Mouse (Mus musculus) embryo, embryonic 11 days (tissue): Measurements from ENCODE around the gene Actl6b.

ENCODE experiments used
- DNase-seq: peaks from one replicate; pipeline ENCODE4 v3.0.0-alpha.2; 2015

Actl6b gene

GRCm38 (mm10) chr5:137553411-137553837, at the start of gene Actl6b:
Actl6b (plus strand) TSS chr5:137553517.
- DNase-seq: peak; percentile 90

DNA sequence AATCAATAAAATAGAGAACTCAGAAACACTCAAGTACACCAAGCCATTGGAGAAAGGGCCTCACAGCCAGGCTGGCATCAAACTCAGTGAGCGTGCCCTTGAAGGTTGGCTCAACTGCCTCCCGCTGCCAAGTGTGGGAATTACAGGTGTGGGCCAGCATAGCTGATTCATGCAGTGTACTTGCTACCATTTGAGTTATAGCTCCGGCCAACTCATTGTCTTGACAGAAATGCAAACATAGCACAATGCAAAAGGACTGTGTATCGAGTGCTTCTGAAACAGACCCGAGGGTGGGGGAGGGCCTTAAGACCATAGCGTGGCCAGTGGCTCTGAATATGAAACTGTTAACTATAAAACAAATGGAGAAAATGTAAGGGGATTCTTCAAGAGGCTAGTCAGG, 49.3 kb upstream of the Actl6b start:
- peak; percentile 29 for DNase-seq

GRCm38 (mm10) chr5:137510014-137510501, 43.3 kb upstream of the Actl6b start:
- peak; percentile 88 for DNase-seq

DNA sequence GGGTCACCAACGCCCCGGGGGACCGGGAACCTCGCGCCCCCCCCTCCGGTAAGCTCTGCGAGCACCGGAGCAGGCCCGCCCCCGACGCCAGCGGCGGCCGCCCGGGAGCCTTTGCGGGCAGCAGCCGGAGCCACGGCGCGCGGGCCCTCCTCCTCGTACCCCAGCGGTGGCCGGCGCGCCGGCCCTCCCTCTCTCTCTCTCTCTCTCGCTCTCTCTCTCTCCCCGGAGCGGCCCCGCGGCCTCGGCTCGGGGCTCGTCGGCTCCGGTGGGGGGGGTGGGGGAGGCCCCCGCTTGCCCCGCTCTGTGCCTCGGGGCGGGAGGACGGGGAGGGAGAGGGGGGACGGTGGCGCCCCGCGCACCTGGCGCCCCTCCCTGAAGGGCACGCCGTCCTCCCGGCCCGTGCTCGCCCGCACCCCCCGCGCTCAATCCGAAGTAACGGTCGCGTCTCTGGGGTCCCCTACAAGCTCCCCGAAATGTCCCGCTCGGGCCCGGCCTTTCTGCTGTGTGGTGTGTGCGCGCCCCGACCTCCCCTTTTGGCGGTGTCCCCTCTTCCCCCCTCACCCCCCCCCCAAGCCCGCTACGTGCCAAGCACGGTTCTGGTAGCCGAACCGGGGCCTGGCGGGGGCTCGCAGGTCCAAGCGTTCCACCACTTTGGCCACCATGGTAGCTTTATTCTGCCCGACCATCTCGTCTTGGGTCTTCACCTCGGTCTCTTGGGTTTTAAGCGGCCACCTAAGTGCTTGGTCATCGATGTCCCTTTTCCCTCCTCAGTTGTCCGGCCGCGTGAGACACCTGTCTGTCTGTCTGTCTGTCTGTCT, 42.5 kb upstream of the Actl6b start:
- peak; percentile 56 for DNase-seq

DNA sequence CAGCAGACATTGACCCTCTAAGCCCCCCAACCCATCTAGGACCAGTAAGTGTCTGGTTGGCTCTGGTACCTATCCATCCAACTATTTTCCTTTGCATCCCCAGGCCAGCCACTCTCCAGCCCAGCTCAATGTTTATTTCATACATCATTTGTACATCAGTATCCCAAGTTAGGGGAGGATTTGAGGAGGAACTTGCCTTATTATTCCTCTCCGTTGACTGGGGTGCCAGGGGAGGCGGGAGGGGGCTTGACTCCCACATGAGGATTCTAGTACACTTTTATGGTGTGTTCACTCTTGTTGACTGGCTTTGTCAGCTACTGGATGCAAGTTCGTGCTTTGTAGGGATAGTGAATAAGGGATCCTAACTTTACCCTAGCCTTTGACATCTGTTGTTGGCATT, 41.6 kb upstream of the Actl6b start:
- DNase-seq: no peak

GRCm38 (mm10) chr5:137512847-137513794, 40.2 kb upstream of the Actl6b start:
- DNase-seq: peak; percentile 81

DNA sequence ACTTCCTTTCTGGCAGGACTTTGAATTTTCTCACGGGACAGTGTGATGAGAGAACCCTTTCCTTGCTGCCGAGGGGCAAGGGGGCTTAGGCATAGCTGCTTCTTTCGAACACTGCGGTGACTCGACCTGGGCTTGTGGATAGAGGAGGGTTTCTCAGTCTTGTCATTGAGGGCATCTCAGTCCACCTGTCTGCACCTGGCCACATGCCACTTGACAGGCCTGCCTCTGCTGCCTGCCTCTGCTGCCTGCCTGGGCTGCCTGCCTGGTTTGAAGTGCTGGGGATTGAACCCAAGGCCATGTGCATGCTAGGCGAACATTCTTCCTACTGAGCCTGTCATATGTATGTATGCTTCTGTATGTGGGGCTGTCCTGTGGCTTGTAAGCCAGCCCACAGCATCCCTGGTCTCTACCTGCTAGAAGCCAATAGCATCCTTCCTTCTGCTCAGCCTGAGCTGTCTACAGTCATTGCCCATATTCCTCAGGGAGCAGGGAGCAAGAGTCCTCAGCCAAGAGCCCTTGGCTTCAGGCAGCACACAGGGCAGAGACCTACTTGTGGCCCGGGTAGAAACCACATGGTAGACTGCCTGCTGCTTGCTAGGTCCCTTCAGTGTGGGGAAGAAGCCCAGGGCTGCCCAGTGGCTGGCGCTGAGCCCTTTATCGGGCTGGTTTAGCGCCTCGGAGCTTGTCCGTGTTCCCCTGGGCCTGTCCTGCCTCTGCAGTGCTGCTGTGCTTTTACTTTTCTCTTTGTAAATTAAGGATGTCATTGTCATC, 39.2 kb upstream of the Actl6b start:
- DNase-seq: no peak

DNA sequence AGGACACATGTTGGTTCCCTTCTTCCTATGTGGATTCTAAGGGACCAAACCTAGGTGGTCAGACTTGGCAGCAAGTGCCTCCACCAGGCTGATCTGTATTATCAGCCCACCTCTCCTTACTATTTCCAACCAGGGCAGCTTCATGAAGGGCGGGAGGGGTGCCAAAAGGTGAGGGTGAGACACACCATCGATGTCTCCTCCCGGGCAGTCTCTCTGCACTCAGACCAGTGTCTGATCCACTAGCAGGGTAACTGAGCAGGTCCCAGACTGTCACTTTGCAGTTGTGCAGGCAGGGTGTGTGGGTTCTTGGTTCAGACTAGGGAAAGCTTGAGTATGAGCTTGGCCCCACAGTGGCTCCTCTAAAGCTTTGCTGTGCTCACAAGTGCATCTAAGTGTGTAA, 38.5 kb upstream of the Actl6b start:
- no peak for DNase-seq

DNA sequence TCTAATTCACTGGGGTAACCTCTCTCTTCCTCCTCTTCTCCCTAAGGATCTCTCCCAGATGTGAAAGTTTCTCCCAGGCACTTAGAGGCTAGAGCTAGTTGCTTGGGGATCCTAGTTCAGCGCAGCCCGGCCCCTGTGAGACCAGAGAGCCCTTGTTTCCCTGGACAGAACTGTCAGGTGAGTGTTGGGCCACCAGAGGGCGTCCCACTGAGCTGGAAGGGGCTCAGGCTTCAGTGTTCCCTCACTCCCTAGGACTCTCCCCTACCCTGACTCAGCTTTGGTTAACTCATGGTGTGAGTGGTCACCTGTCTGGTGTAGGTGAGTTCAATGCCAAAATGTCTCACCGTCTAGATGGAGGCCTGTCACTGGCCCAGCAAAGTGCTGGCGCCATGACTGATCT, 34.9 kb upstream of the Actl6b start, which contains the start of gene Gigyf1:
Gene Gigyf1, plus strand, starts transcription at position 113 of the 400 bp plus-strand sequence.
- DNase-seq: peak; percentile 48

- no peak for DNase-seq
Measured at GRCm38 (mm10) chr5:137519691-137520550, 33.4 kb upstream of the Actl6b start.

DNA sequence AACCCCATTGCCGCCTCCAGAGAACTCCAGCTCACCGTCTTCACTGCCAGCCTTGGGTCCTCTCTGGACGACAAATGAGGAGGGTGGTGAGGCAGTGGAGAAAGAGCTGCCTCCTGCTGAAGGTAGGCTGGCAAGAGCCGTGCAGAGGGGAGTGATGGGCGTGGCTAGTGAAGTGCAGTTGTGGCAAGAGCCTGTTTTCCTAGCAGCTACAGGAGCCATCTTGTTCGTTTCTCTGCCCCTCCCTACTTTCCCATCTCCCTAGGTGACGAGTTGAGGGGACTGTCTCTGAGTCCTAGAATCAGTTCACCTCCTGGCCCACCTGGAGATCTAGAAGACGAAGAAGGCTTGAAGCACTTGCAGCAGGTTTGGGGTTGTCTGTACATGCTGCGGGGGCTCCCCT, 31.5 kb upstream of the Actl6b start:
- DNase-seq: no peak

DNA sequence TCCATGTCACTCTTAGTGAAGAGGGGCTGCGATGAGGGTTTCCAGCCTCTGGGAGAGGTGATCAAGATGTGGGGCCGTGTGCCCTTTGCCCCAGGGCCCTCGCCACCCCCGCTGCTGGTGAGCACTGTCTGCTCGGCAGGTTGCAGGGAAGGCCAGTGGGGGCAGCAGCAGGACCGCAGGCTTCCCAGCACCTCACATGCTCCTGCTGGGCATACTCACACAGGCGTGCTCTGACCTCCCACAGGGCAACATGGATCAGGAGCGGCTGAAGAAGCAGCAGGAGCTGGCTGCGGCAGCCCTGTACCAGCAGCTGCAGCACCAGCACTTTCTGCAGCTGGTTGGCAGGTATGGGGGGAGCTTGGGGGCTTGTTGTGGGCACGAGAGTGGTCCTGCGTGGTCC, 30.6 kb upstream of the Actl6b start:
- no peak for DNase-seq

DNA sequence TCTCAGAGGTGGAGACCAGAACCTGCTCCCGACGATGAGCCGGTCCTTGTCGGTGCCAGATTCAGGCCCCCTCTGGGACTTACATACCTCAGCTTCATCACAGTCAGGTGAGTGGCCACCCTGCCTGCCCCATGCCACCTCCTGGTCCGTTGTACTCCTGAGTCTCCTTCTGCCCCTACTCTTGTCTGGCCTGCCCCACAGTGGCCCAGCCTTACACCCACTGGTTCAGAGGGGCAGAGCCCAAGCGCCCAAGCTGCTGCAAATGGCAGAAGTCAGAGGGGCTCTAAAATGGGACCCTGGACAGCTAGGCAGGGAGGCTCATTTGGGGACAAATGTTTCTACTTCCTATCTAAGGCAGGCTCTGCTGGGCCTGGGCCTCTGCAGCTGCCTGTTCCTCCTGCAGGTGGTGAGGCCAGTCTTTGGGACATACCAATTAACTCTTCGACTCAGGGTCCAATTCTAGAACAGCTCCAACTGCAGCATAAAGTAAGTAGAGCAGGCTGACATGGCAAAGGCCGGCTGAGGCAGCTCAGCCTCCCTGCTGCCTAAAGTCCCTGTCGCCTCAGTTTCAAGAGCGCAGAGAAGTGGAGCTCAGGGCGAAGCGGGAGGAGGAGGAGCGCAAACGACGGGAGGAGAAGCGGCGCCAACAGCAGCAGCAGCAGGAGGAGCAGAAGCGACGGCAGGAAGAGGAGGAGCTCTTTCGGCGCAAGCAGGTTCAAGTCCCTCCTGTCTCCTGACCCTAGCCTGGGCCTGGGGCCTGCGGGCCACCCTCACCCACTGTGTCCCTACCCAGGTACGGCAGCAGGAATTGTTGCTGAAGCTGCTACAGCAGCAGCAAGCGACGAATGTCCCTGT, 29.7 kb upstream of the Actl6b start:
- DNase-seq: no peak

GRCm38 (mm10) chr5:137524251-137524515, 29.1 kb upstream of the Actl6b start:
- no peak for DNase-seq

DNA sequence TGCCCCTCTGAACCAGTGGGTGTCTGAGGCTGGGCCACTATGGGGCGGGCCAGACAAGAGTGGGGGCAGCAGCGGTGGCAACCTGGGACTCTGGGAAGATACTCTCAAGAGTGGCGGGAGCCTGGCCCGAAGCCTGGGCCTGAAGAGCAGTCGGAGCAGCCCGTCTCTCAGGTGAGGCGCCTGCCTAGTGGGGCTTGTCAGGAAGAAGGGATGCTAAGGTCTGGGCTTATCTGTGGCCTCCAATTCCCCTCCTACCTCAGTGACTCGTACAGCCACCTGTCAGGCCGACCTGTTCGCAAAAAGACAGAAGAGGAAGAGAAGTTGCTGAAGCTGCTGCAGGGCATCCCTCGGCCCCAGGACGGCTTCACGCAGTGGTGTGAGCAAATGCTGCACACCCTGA, 28.6 kb upstream of the Actl6b start:
- DNase-seq: no peak

DNA sequence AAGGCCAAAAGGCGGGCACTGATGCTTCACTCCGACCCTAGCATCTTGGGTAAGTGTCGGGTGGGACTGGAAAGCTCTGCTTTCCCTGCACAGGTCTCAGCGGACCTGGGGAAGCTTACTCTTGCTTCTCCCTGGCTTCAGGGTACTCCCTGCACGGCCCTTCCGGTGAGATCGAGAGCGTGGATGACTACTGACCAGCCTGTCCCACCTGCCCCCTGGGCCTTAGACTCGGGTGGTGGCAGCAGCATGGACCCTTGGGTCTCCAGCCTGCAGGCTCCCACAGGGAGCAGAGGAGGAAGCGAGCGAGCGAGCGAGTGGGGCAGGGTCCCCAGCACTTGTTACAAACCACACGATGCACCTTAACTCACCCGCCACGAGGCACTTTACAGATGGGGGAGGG, 27.8 kb upstream of the Actl6b start:
- DNase-seq: no peak

DNA sequence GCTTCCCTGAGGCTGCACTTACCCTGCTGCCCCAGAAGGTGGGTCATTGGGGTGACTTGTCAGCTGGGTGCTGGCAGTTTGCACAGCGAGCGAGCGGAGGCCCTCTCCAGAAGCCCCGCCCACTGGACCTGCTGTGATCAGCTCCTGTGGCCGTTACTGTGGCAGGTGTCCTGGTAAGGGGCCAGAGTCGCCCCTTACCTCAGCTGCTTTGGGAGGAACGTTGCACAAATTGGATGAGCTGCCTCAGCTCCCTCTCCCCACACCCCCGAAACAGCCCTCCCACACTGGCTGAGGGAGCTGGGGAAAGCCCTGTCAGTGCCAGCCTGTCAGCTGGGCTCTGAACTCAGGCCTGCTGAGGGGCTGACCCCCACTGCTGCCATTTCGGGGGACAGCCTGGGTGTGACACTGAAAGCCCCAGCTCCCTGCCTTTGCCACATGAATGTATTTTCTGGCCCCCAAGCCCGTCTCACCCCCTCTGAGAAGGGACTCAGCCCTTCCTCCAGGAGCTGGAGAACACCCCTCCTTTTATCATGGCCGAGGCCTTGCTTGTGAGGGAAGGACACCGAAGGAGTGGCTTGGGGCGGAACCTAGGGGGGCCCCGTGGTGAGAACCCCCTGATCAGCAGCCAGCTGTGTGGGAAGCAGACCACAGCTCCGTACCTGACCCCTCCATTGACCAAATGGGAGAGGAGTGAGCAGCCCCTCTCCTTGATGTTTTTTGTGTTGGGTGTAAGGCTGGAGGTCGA, 27.0 kb upstream of the Actl6b start:
- DNase-seq: peak; percentile 60

DNA sequence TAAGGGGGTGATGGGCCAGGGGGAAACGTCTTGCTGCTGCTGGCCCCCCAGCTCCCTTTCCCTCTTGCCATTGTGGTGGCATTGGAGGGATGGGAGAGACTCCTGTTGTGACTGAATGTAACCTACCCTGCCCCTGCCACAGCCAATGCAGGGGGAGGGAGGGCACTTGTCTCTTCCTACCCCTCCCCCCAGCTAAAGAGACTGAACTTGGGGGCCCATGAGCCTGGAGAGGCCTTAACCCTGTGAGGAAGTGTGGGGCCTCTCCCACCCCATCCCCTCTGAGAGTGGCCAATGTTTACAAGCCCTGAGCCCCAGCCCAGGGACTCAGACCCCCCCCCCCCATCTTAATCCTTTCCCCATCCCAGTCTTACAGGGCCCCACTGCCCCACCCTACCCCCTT, 25.9 kb upstream of the Actl6b start:
- DNase-seq: no peak

DNA sequence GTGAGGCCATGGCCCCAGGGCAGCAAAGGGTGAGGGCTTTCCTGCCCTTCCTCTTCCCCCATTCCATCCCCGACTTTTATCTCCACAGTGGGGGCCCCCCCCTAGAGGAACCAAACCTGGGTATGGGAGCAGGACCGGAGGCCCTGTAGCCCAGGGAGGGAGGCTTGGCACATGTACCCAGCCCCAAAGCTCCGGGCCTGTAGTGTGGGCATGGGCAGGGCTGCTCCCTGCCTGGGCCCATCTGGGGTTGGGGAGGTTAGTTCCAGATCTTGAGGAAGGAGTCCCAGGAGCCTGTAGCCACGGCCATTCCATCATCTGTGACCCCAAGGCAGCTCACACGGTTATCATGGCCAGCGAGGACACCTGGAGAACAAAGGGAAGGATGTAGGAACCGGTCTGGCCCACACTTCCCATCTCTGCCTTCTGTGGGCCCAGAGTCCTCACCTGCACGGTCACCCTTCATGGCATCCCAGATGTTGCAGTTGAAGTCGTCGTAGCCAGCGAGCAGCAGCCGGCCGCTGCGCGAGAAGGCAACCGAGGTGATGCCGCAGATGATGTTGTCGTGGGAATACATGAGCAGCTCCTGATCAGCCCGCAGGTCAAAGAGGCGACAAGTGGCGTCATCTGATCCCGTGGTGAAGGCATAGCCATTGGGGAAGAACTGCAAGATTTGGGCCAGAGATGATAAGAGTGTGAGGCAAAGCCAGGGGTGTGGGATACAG, 24.9 kb upstream of the Actl6b start:
- no peak for DNase-seq
